Mouse (Mus musculus): ENCODE measurements around the gene Smurf2. TPM values are rescaled to one million over a fixed set of nuclear protein-coding genes. Genes with fewer than 3 reads are reported as not detected.

The Smurf2 gene
- polyA plus RNA-seq, 1 experiment from 2014 or later = 9.4 TPM

GRCm38 (mm10) chr11:106778589-106779387 lies 141.7 kb downstream of the Smurf2 start:
- Histone ChIP-seq H3K36me3 (ENCODE audit: control insufficient read depth, insufficient read depth, low read length) (peaks cover 12% of the 10 kb centered on the region), H3K4me2 (ENCODE audit: low read depth, low read length) (peak overlapping the region; percentile 57), H3K27ac (ENCODE audit: low read length) (peak overlapping the region; percentile 99), H3K9ac (ENCODE audit: low read depth, low read length) (peak overlapping the region; percentile 97), H3K4me3 (ENCODE audit: low read length) (peak overlapping the region; percentile 92), H3K9me3 (ENCODE audit: control insufficient read depth, low read length) (no peaks in the 10 kb centered on the region), H3K27me3 (replicated peaks; ENCODE audit: control insufficient read depth, insufficient read depth, low read length) (no peaks in the 10 kb centered on the region), H3K4me1 (ENCODE audit: control insufficient read depth, insufficient read depth, low read length) (peaks cover 16% of the 10 kb centered on the region; the same call in 1 of the 2 replicates)
- peak; percentile 76 for ATAC-seq
- 2% methylated on average over 39 of the region's 39 CpGs for WGBS

- Histone ChIP-seq H3K9ac (ENCODE audit: low read depth, low read length) (no peak overlapping the region), H3K27me3 (replicated peaks; ENCODE audit: control insufficient read depth, insufficient read depth, low read length) (no peaks in the 10 kb centered on the region), H3K36me3 (ENCODE audit: control insufficient read depth, insufficient read depth, low read length) (peaks cover 15% of the 10 kb centered on the region), H3K9me3 (ENCODE audit: control insufficient read depth, low read length) (no peaks in the 10 kb centered on the region), H3K27ac (ENCODE audit: low read length) (0 out of 2 replicates have a peak overlapping the region, but pooled peaks have one; percentile 2), H3K4me1 (ENCODE audit: control insufficient read depth, insufficient read depth, low read length) (peaks cover 16% of the 10 kb centered on the region; the same call in 1 of the 2 replicates), H3K4me2 (ENCODE audit: low read depth, low read length) (peak overlapping the region; percentile 57; the same call in 1 of the 2 replicates), H3K4me3 (ENCODE audit: low read length) (peak overlapping the region; percentile 92)
- ATAC-seq = no peak
- 90% methylated on average over 7 of the region's 7 CpGs for WGBS
Observed at GRCm38 (mm10) chr11:106778132-106778531, 142.4 kb downstream of the Smurf2 start.

- peak overlapping the region; percentile 25 for H3K4me3 ChIP-seq (ENCODE audit: low read length)
- peaks cover 13% of the 10 kb centered on the region for H3K36me3 ChIP-seq (ENCODE audit: control insufficient read depth, insufficient read depth, low read length)
- peak; percentile 54 for ATAC-seq
- H3K4me2 ChIP-seq (ENCODE audit: low read depth, low read length) = peak overlapping the region; percentile 27
- H3K9me3 ChIP-seq (ENCODE audit: control insufficient read depth, low read length) = no peaks in the 10 kb centered on the region
- peak overlapping the region; percentile 90 for H3K27ac ChIP-seq (ENCODE audit: low read length)
- no peaks in the 10 kb centered on the region for H3K27me3 ChIP-seq (replicated peaks; ENCODE audit: control insufficient read depth, insufficient read depth, low read length)
- WGBS = 69% methylated on average over 3 of the region's 3 CpGs
- peak overlapping the region; percentile 33; the same call in 1 of the 2 replicates for H3K9ac ChIP-seq (ENCODE audit: low read depth, low read length)
- peaks cover 16% of the 10 kb centered on the region; the same call in 1 of the 2 replicates for H3K4me1 ChIP-seq (ENCODE audit: control insufficient read depth, insufficient read depth, low read length)
Observed at GRCm38 (mm10) chr11:106777395-106777794, 143.1 kb downstream of the Smurf2 start.

- Histone ChIP-seq H3K4me1 (ENCODE audit: control insufficient read depth, insufficient read depth, low read length) (peaks cover 16% of the 10 kb centered on the region; the same call in 1 of the 2 replicates), H3K27me3 (replicated peaks; ENCODE audit: control insufficient read depth, insufficient read depth, low read length) (no peaks in the 10 kb centered on the region), H3K36me3 (ENCODE audit: control insufficient read depth, insufficient read depth, low read length) (peaks cover 13% of the 10 kb centered on the region), H3K27ac (ENCODE audit: low read length) (peak overlapping the region; percentile 90), H3K4me2 (ENCODE audit: low read depth, low read length) (peak overlapping the region; percentile 27; the same call in 1 of the 2 replicates), H3K9me3 (ENCODE audit: control insufficient read depth, low read length) (no peaks in the 10 kb centered on the region), H3K4me3 (ENCODE audit: low read length) (peak overlapping the region; percentile 25), H3K9ac (ENCODE audit: low read depth, low read length) (no peak overlapping the region)
- 75% methylated on average over 4 of the region's 4 CpGs for WGBS
- peak; percentile 45 for ATAC-seq
Observed at GRCm38 (mm10) chr11:106776960-106777359, 143.6 kb downstream of the Smurf2 start.

- no peak overlapping the region for H3K27ac ChIP-seq (ENCODE audit: low read length)
- H3K4me2 ChIP-seq (ENCODE audit: low read depth, low read length) = no peak overlapping the region
- H3K4me3 ChIP-seq (ENCODE audit: low read length) = no peak overlapping the region
- H3K27me3 ChIP-seq (replicated peaks; ENCODE audit: control insufficient read depth, insufficient read depth, low read length) = no peaks in the 10 kb centered on the region
- H3K36me3 ChIP-seq (ENCODE audit: control insufficient read depth, insufficient read depth, low read length) = peaks cover 27% of the 10 kb centered on the region
- H3K9me3 ChIP-seq (ENCODE audit: control insufficient read depth, low read length) = no peaks in the 10 kb centered on the region
- H3K9ac ChIP-seq (ENCODE audit: low read depth, low read length) = no peak overlapping the region
- WGBS = 93% methylated on average over 9 of the region's 9 CpGs
- ATAC-seq = no peak
- peaks cover 10% of the 10 kb centered on the region; the same call in 1 of the 2 replicates for H3K4me1 ChIP-seq (ENCODE audit: control insufficient read depth, insufficient read depth, low read length)
Observed at GRCm38 (mm10) chr11:106773061-106773460, 147.5 kb downstream of the Smurf2 start.

- no peak overlapping the region for H3K27ac ChIP-seq (ENCODE audit: low read length)
- 88% methylated on average over 9 of the region's 9 CpGs for WGBS
- no peak overlapping the region for H3K4me3 ChIP-seq (ENCODE audit: low read length)
- H3K9me3 ChIP-seq (ENCODE audit: control insufficient read depth, low read length) = no peaks in the 10 kb centered on the region
- no peak for ATAC-seq
- H3K4me1 ChIP-seq (ENCODE audit: control insufficient read depth, insufficient read depth, low read length) = no peaks in the 10 kb centered on the region
- peaks cover 29% of the 10 kb centered on the region for H3K36me3 ChIP-seq (ENCODE audit: control insufficient read depth, insufficient read depth, low read length)
- H3K9ac ChIP-seq (ENCODE audit: low read depth, low read length) = no peak overlapping the region
- no peaks in the 10 kb centered on the region for H3K27me3 ChIP-seq (replicated peaks; ENCODE audit: control insufficient read depth, insufficient read depth, low read length)
- H3K4me2 ChIP-seq (ENCODE audit: low read depth, low read length) = no peak overlapping the region
Observed at GRCm38 (mm10) chr11:106770195-106770974, 150.1 kb downstream of the Smurf2 start.

Small RNA genes within 50 kb of the gene (microRNA-seq; reads per million reads assigned to microRNA genes)
- gene Gm25994 = not detected
- not detected for gene Gm27322
- 4.8 reads per million, percentile 14 among the genes with 10 or more reads in this experiment for gene Mir3064

Other genes starting within 250 kb of the Smurf2 start
- gene Pecam1, start 170.1 kb downstream of the Smurf2 start, polyA plus RNA-seq (2015; fragmentation: Nextera tagmentation; extraction: Ambion mirVana) = 48.2 and 48.6 TPM in 2 replicates
- 1.6 and 1.7 TPM in 2 replicates for gene Milr1, start 169.5 kb downstream of the Smurf2 start, polyA plus RNA-seq (2015; fragmentation: Nextera tagmentation; extraction: Ambion mirVana)
- 12.6 and 13.7 TPM in 2 replicates for gene Polg2, start 141.2 kb downstream of the Smurf2 start, polyA plus RNA-seq (2015; fragmentation: Nextera tagmentation; extraction: Ambion mirVana)
- gene Ddx5, start 131.5 kb downstream of the Smurf2 start, polyA plus RNA-seq (2015; fragmentation: Nextera tagmentation; extraction: Ambion mirVana) = 227 and 230 TPM in 2 replicates
- 15.4 and 16.3 TPM in 2 replicates for gene Cep95, start 131.5 kb downstream of the Smurf2 start, polyA plus RNA-seq (2015; fragmentation: Nextera tagmentation; extraction: Ambion mirVana)
- gene Kpna2, start 78.8 kb upstream of the Smurf2 start, polyA plus RNA-seq (2015; fragmentation: Nextera tagmentation; extraction: Ambion mirVana) = 318 and 375 TPM in 2 replicates
- 1.9 and 2.5 TPM in 2 replicates for gene 1810010H24Rik, start 105.0 kb upstream of the Smurf2 start, polyA plus RNA-seq (2015; fragmentation: Nextera tagmentation; extraction: Ambion mirVana)
- 16.8 and 19.1 TPM in 2 replicates for gene Bptf, start 211.4 kb upstream of the Smurf2 start, polyA plus RNA-seq (2015; fragmentation: Nextera tagmentation; extraction: Ambion mirVana)

Measured in intestine, embryonic 16.5 days (tissue).